Mouse (Mus musculus): Measurements from ENCODE around the gene Il18. TPM values are rescaled to one million over a fixed set of nuclear protein-coding genes. Genes with fewer than 3 reads are reported as not detected.
"Not testable (repeated sequence)": the region's sequence is repeated elsewhere in the genome, so short reads cannot be mapped to it uniquely, and the experiment has no call there.

Gene Il18
- total RNA-seq, 2 experiments from 2014 or later, result 16.3 to 17.0 TPM

GRCm38 (mm10) chr9:50602055-50602845 lies 47.6 kb downstream of the Il18 start:
- no peak for DNase-seq
- intact Hi-C loops (cut with DNase I), result no loop called here

- intact Hi-C loops (cut with DNase I), result no loop called here
- DNase-seq, result peak; percentile 94
Observed at GRCm38 (mm10) chr9:50603189-50603997, 48.8 kb downstream of the Il18 start, which contains the start of the genes Sdhd and Timm8b. TSS of gene Sdhd (minus strand) at chr9:50603812. TSS of gene Timm8b (plus strand) at chr9:50603910.

GRCm38 (mm10) chr9:50603998-50604324 lies 49.3 kb downstream of the Il18 start:
- intact Hi-C loops (cut with DNase I), result no loop called here
- DNase-seq, result no peak

GRCm38 (mm10) chr9:50604338-50604737 lies 49.7 kb downstream of the Il18 start:
- intact Hi-C loops (cut with DNase I), result no loop called here
- DNase-seq, result no peak

- DNase-seq, result no peak
- intact Hi-C loops (cut with DNase I), result no loop called here
Observed at GRCm38 (mm10) chr9:50612115-50612514, 57.5 kb downstream of the Il18 start.

- intact Hi-C loops (cut with DNase I), result no loop called here
- DNase-seq, result no peak
Observed at GRCm38 (mm10) chr9:50616161-50616560, 61.5 kb downstream of the Il18 start.

GRCm38 (mm10) chr9:50616766-50617603 lies 62.4 kb downstream of the Il18 start, which contains the start of the genes Pih1d2 and Nkapd1:
TSS of gene Pih1d2 (plus strand) at chr9:50617321.
TSS of gene Nkapd1 (minus strand) at chr9:50617464.
- intact Hi-C loops (cut with DNase I), result no loop called here
- peak; percentile 86 for DNase-seq

- intact Hi-C loops (cut with DNase I), result no loop called here
- DNase-seq, result no peak
Observed at GRCm38 (mm10) chr9:50617794-50618330, 63.2 kb downstream of the Il18 start.

- intact Hi-C loops (cut with DNase I); DNase-seq: not testable (repeated sequence)
Observed at GRCm38 (mm10) chr9:50630903-50631302, 76.3 kb downstream of the Il18 start.

Other genes with a start within 250 kb of the Il18 start
- gene Rpl10-ps3, start 209.9 kb upstream of the Il18 start, total RNA-seq (2021), result 100 to 1,000 TPM; 561 to 611 TPM
- not detected for gene Plet1, start 60.3 kb upstream of the Il18 start, total RNA-seq (2021)
- gene Pts, start 26.1 kb upstream of the Il18 start, total RNA-seq (2021), result 10 to 100 TPM; 40.7 to 42.0 TPM
- under 1 TPM; 0.70 to 0.93 TPM for gene Bco2, start 354 bp downstream of the Il18 start, total RNA-seq (2021)
- gene Tex12, start 6.5 kb downstream of the Il18 start, total RNA-seq (2021), result not detected
- 100 to 1,000 TPM; 110 to 120 TPM for gene Sdhd, start 49.0 kb downstream of the Il18 start, total RNA-seq (2021)
- gene Timm8b, start 49.1 kb downstream of the Il18 start, total RNA-seq (2021), result 100 to 1,000 TPM; 157 to 174 TPM
- gene Pih1d2, start 62.5 kb downstream of the Il18 start, total RNA-seq (2021), result 1 to 10 TPM; 2.1 to 2.5 TPM
- gene Nkapd1, start 62.6 kb downstream of the Il18 start, total RNA-seq (2021), result 10 to 100 TPM; 30.6 to 31.1 TPM
- 10 to 100 TPM; 73.7 to 79.4 TPM for gene Dlat, start 105.0 kb downstream of the Il18 start, total RNA-seq (2021)
- gene Dixdc1, start 184.7 kb downstream of the Il18 start, total RNA-seq (2021), result 10 to 100 TPM; 65.3 to 66.0 TPM
- 1 to 10 TPM; 1.8 to 2.0 TPM for gene 2310030G06Rik, start 191.7 kb downstream of the Il18 start, total RNA-seq (2021)
- gene Cryab, start 196.5 kb downstream of the Il18 start, total RNA-seq (2021), result 10 to 100 TPM; 39.1 to 40.9 TPM
- gene Hspb2, start 197.5 kb downstream of the Il18 start, total RNA-seq (2021), result 1 to 10 TPM; 1.0 to 1.3 TPM
- gene Fdxacb1, start 213.4 kb downstream of the Il18 start, total RNA-seq (2021), result 1 to 10 TPM; 5.9 to 8.3 TPM
- 10 to 100 TPM; 52.7 to 53.8 TPM for gene Alg9, start 220.2 kb downstream of the Il18 start, total RNA-seq (2021)
- 10 to 100 TPM; 16.6 to 18.6 TPM for gene 1110032A03Rik, start 220.7 kb downstream of the Il18 start, total RNA-seq (2021)